Mouse (Mus musculus): ENCODE results near the gene Ifit1bl1. TPM values are rescaled to one million over a fixed set of nuclear protein-coding genes. Genes with fewer than 3 reads are reported as not detected.
A peak's percentile ranks its signal among the peaks of the same experiment; 100 is the strongest.

Gene Ifit1bl1
- total RNA-seq, 2 experiments from 2014 or later: 1.9 to 2.4 TPM

- TF ChIP-seq CTCF (IDR thresholded peaks at IDR 0.05): no peak
- DNase-seq (ENCODE audit: extremely low spot score in 1 of 2, low spot score in 2 of 2): no peak
- Histone ChIP-seq H3K4me3 (no peak overlapping the region), H3K27ac (no peak overlapping the region)
- intact Hi-C loops (cut with DNase I): no loop called here
These were observed 28.1 kb downstream of the Ifit1bl1 start for GRCm38 (mm10) chr19:34573650-34574049.

- Histone ChIP-seq H3K27ac (no peak overlapping the region), H3K4me3 (no peak overlapping the region)
- no peak for TF ChIP-seq CTCF (IDR thresholded peaks at IDR 0.05)
- DNase-seq (ENCODE audit: extremely low spot score in 1 of 2, low spot score in 2 of 2): no peak
- intact Hi-C loops (cut with DNase I): no loop called here
These were observed 30.7 kb downstream of the Ifit1bl1 start for GRCm38 (mm10) chr19:34571080-34571479.

- no peak overlapping the region for H3K27ac ChIP-seq
- intact Hi-C loops (cut with DNase I): no loop called here
- no peak for TF ChIP-seq CTCF (IDR thresholded peaks at IDR 0.05)
- no peak for DNase-seq (ENCODE audit: extremely low spot score in 1 of 2, low spot score in 2 of 2)
- no peak overlapping the region for H3K4me3 ChIP-seq
These were observed 31.8 kb downstream of the Ifit1bl1 start for GRCm38 (mm10) chr19:34569896-34570476.

- DNase-seq (ENCODE audit: extremely low spot score in 1 of 2, low spot score in 2 of 2): no peak
- intact Hi-C loops (cut with DNase I): no loop called here
- H3K4me3 ChIP-seq: no peak overlapping the region
- H3K27ac ChIP-seq: no peak overlapping the region
- no peak for TF ChIP-seq CTCF (IDR thresholded peaks at IDR 0.05)
These were observed 32.5 kb downstream of the Ifit1bl1 start for GRCm38 (mm10) chr19:34568988-34569895.

- intact Hi-C loops (cut with DNase I): no loop called here
- DNase-seq (ENCODE audit: extremely low spot score in 1 of 2, low spot score in 2 of 2): no peak
- Histone ChIP-seq H3K4me3 (no peak overlapping the region), H3K27ac (no peak overlapping the region)
- no peak for TF ChIP-seq CTCF (IDR thresholded peaks at IDR 0.05)
These were observed 35.5 kb downstream of the Ifit1bl1 start for GRCm38 (mm10) chr19:34566178-34566784.

GRCm38 (mm10) chr19:34562556-34562955 lies 39.2 kb downstream of the Ifit1bl1 start:
- no peak for DNase-seq (ENCODE audit: extremely low spot score in 1 of 2, low spot score in 2 of 2)
- no peak overlapping the region for H3K4me3 ChIP-seq
- no peak for TF ChIP-seq CTCF (IDR thresholded peaks at IDR 0.05)
- intact Hi-C loops (cut with DNase I): no loop called here
- no peak overlapping the region for H3K27ac ChIP-seq

- intact Hi-C loops (cut with DNase I): no loop called here
- TF ChIP-seq CTCF (IDR thresholded peaks at IDR 0.05): no peak
These were observed 45.1 kb downstream of the Ifit1bl1 start for GRCm38 (mm10) chr19:34556621-34557020.

GRCm38 (mm10) chr19:34554061-34554460 lies 47.7 kb downstream of the Ifit1bl1 start:
- intact Hi-C loops (cut with DNase I): no loop called here
- H3K4me3 ChIP-seq: no peak overlapping the region
- H3K27ac ChIP-seq: no peak overlapping the region
- no peak for TF ChIP-seq CTCF (IDR thresholded peaks at IDR 0.05)
- DNase-seq (ENCODE audit: extremely low spot score in 1 of 2, low spot score in 2 of 2): no peak

More at GRCm38 (mm10) chr19:34556621-34557020, 45.1 kb downstream of the Ifit1bl1 start:
- H3K27ac ChIP-seq: no peak overlapping the region
- H3K4me3 ChIP-seq: no peak overlapping the region
- DNase-seq (ENCODE audit: extremely low spot score in 1 of 2, low spot score in 2 of 2): no peak

GRCm38 (mm10) chr19:34553522-34553921 lies 48.2 kb downstream of the Ifit1bl1 start:
- no peak for TF ChIP-seq CTCF (IDR thresholded peaks at IDR 0.05)
- Histone ChIP-seq H3K27ac (peak overlapping the region; percentile 40), H3K4me3 (no peak overlapping the region)
- no peak for DNase-seq (ENCODE audit: extremely low spot score in 1 of 2, low spot score in 2 of 2)
- intact Hi-C loops (cut with DNase I): no loop called here

GRCm38 (mm10) chr19:34553021-34553420 lies 48.7 kb downstream of the Ifit1bl1 start:
- Histone ChIP-seq H3K4me3 (no peak overlapping the region), H3K27ac (peak overlapping the region; percentile 40)
- intact Hi-C loops (cut with DNase I): no loop called here
- no peak for DNase-seq (ENCODE audit: extremely low spot score in 1 of 2, low spot score in 2 of 2)
- no peak for TF ChIP-seq CTCF (IDR thresholded peaks at IDR 0.05)

- H3K4me3 ChIP-seq: no peak overlapping the region
- no peak overlapping the region; the same call in 1 of the 2 replicates for H3K27ac ChIP-seq
- intact Hi-C loops (cut with DNase I): no loop called here
- no peak; the same call in 1 of the 2 replicates for TF ChIP-seq CTCF (IDR thresholded peaks at IDR 0.05)
- no peak for DNase-seq (ENCODE audit: extremely low spot score in 1 of 2, low spot score in 2 of 2)
These were observed 49.8 kb downstream of the Ifit1bl1 start for GRCm38 (mm10) chr19:34551981-34552380.

All from left cerebral cortex, adult 2 months (tissue).